16 mouse cellular contexts compared by ENCODE assay signal in the genomic region with DNA sequence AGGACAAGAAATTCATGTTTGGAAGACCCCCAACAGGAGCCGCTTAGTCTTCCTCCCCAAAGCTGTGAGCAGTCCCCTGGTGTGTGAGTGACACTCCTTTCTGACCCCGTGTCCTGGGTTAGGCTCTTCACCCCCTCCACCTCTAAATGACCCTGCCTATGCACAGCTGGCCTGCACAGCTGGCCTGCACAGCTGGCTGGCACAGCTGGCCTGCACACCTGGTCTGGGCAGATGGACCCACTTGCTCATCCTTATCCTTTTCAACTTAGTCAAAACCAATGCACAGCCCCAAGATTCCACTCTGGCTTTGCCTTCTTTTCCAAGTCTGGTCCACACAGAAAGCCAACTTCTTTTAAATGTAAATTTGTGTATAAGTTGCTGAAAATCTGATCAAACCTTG. TPM values are rescaled to one million over a fixed set of nuclear protein-coding genes. Genes with fewer than 3 reads are reported as not detected.
"Had no signal": no experiment of that assay in that cellular context is flagged by ENCODE, and none has a peak within 500 bp of the region (broad histone marks: within the 10 kb centered on the region; RNA-seq: fewer than 3 reads in every experiment).

No protein-coding gene starts in this region.

- H3K9ac ChIP-seq: limb, embryonic 13.5 days; liver, embryonic 14.5 days; midbrain, embryonic 13.5 days; neural tube, embryonic 12.5 days; stomach, embryonic 15.5 days had no signal

- H3K27ac ChIP-seq: kidney, postnatal 0 days; limb, embryonic 13.5 days; liver, embryonic 14.5 days; midbrain, embryonic 13.5 days; neural tube, embryonic 12.5 days; stomach, embryonic 15.5 days had no signal

- H3K36me3 ChIP-seq: limb, embryonic 13.5 days; midbrain, embryonic 13.5 days; neural tube, embryonic 12.5 days; stomach, embryonic 15.5 days had no signal

- H3K4me3 ChIP-seq: limb, embryonic 13.5 days; midbrain, embryonic 13.5 days; neural tube, embryonic 12.5 days; stomach, embryonic 15.5 days had no signal

- H3K4me2 ChIP-seq: limb, embryonic 13.5 days; midbrain, embryonic 13.5 days; neural tube, embryonic 12.5 days; stomach, embryonic 15.5 days had no signal

- DNase-seq: left cerebral cortex, postnatal 4 days; lung, adult 18-20 months; retina, postnatal 1 day; right cerebral cortex, postnatal 14 days; thymus, adult 2 months; thymus, postnatal 25 days had no signal

- ATAC-seq: midbrain, embryonic 13.5 days had no signal

- H3K9me3 ChIP-seq: limb, embryonic 13.5 days; midbrain, embryonic 13.5 days; neural tube, embryonic 12.5 days; stomach, embryonic 15.5 days had no signal

- H3K4me1 ChIP-seq: limb, embryonic 13.5 days; midbrain, embryonic 13.5 days had no signal

RNA-seq across cellular contexts. Expression of a gene that starts 15.8 kb away (rescaled TPM):
- total RNA-seq: liver, adult 2 months; megakaryocyte progenitor cell, adult 5-6 weeks had no signal
- polyA plus RNA-seq: kidney, postnatal 0 days; liver, adult 2 months; liver, embryonic 14.5 days; lung, postnatal 0 days; spleen, adult 2 months; stomach, embryonic 15.5 days had no signal
